Mouse (Mus musculus): ENCODE measurements around the gene Hes3.

The Hes3 gene

GRCm38 (mm10) chr4:152250615-152251014, 40.8 kb downstream of the Hes3 start:
- no peak for DNase-seq (ENCODE audit: low spot score)

GRCm38 (mm10) chr4:152247195-152247594, 44.3 kb downstream of the Hes3 start:
- DNase-seq (ENCODE audit: low spot score), result no peak

- DNase-seq (ENCODE audit: low spot score), result no peak
These were observed 45.5 kb downstream of the Hes3 start for GRCm38 (mm10) chr4:152246011-152246410.

DNA sequence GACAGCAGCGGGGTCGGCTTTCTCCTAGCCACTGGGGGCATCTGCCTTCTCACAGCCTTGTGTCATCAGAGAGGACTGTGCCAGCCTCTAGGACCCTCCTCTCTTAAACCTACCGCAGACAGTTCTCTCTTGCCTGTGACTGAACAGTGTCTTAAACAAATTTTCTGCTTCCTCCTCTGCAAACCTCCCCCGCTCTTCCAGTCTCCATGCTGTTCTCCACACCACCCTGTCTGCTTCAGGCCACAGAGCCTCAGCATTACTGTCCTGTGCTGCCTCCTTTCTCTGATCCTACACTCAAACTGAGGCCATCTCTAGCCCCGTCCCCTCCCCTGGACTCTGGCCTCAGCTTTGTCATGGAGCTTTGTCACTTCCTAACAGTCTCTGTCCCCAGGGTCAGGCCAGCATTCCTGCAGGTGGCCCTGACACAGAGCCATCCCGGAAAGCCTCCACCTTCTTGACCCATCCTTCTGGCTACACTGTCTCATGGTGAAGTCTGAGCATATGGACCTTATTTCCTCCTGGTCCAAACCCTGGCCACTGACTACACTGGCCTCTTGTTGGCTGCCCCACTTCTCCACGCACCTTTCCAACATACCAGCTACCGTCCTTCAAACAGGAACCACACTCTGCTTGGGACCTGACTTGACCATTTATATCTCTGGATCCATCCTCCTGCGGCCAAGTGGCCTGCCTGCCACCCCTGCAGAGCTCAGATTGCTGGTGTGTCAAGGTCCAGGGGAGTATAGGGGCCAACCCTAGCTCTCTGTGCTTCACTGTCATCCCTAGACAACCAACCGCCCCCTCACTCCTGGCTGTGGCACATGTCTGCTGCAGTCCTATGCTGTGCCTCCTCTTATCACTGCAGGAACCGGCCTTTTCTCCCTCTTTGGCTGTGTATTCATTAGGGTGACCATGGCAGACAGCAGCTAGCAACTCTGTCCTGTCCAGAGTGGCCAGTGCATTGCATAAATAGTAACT, 46.6 kb downstream of the Hes3 start:
- DNase-seq (ENCODE audit: low spot score), result no peak

- DNase-seq (ENCODE audit: low spot score), result no peak
These were observed 47.5 kb downstream of the Hes3 start for GRCm38 (mm10) chr4:152243969-152244368.

- DNase-seq (ENCODE audit: low spot score), result no peak
These were observed 48.1 kb downstream of the Hes3 start for GRCm38 (mm10) chr4:152243241-152243891.

DNA sequence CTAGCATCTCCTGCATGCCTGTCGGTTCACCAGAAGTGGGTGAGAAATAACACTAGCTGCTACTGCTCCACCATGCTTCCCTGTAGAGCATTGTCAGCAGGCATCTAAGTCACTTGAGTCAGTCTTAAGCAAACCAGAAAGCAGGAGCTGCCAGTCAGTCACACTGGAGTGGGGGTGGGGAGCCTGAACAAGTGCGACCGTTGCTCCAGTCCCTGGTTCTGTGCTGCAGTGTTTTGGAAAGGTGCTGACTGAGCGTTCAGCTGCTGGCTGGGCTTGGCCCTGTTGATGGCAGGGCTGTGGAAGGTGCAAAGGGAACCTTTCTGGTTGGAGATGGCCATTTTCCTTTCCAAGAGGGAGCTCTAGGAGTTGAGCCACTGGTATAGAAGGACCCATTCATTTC, 51.5 kb downstream of the Hes3 start:
- DNase-seq (ENCODE audit: low spot score), result no peak
